Mouse (Mus musculus) forebrain, embryonic 15.5 days (tissue): ENCODE data around the gene Cttn. TPM values are rescaled to one million over a fixed set of nuclear protein-coding genes. Genes with fewer than 3 reads are reported as not detected.

Experiments
- ATAC-seq: fragments of 200-750 bp; cut with Nextera tagmentation; replicated peaks from 2 replicates; pipeline ENCODE4 v1.8.0; 2017; ENCODE audit warnings: mild to moderate bottlenecking, moderate TSS enrichment, moderate library complexity
- H3K27ac ChIP-seq: fragments of 300-500 bp; sonication (generic); replicated peaks from 2 replicates; pipeline ENCODE4 v1.5.1; 2015; ENCODE audit warnings: mild to moderate bottlenecking, inconsistent platforms
- H3K27me3 ChIP-seq: fragments of 300-500 bp; sonication (generic); 2 replicates; pipeline ENCODE4 v1.6.1; 2015; ENCODE audit warnings: inconsistent platforms
- H3K36me3 ChIP-seq: fragments of 300-500 bp; sonication (generic); 2 replicates; pipeline ENCODE4 v1.6.1; 2015; ENCODE audit warnings: mild to moderate bottlenecking, inconsistent platforms
- H3K4me1 ChIP-seq: fragments of 300-500 bp; sonication (generic); 2 replicates; pipeline ENCODE4 v1.6.1; 2015; ENCODE audit warnings: inconsistent platforms
- H3K4me2 ChIP-seq: fragments of 300-500 bp; sonication (generic); replicated peaks from 2 replicates; pipeline ENCODE4 v1.6.1; 2015; ENCODE audit warnings: mild to moderate bottlenecking, inconsistent platforms
- H3K4me3 ChIP-seq: fragments of 300-500 bp; sonication (generic); 2 replicates; pipeline ENCODE4 v1.5.1; 2015; ENCODE audit warnings: mild to moderate bottlenecking, inconsistent platforms
- H3K9ac ChIP-seq: fragments of 300-500 bp; sonication (generic); replicated peaks from 2 replicates; pipeline ENCODE4 v1.6.1; 2015; ENCODE audit warnings: mild to moderate bottlenecking, inconsistent platforms
- H3K9me3 ChIP-seq: fragments of 300-500 bp; sonication (generic); 2 replicates; pipeline ENCODE4 v1.6.1; 2016; ENCODE audit warnings: inconsistent platforms
- WGBS: fragments of 180-500 bp; shearing (Covaris S2); methylation state at CpG from one replicate; pipeline ENCODE4 v1.1.7; 2015; ENCODE audit warnings: mixed read lengths; 5-methylcytosine and 5-hydroxymethylcytosine counted together
- polyA plus RNA-seq: library from polyadenylated mRNA; unstranded; fragments of >200 nt; fragmentation: Nextera tagmentation; extraction: Ambion mirVana; gene quantifications from 2 replicates; pipeline ENCODE4 v1.2.1, GENCODE M21; 2015

Gene Cttn
- polyA plus RNA-seq, result 165 and 171 TPM in 2 replicates

- H3K9me3 ChIP-seq, result no peaks in the 10 kb centered on the region
- H3K27ac ChIP-seq, result peak within 1 kb of the TSS; percentile 79
- peak within 1 kb of the TSS; percentile 99 for H3K4me3 ChIP-seq
- peak within 1 kb of the TSS; percentile 90 for H3K4me2 ChIP-seq
- peaks cover 23% of the 10 kb centered on the region for H3K4me1 ChIP-seq
- no peaks in the 10 kb centered on the region for H3K27me3 ChIP-seq
- H3K9ac ChIP-seq, result peak within 1 kb of the TSS; percentile 100
- ATAC-seq, result peak; percentile 97
- H3K36me3 ChIP-seq, result no peaks in the 10 kb centered on the region
- WGBS, result under 1% methylated on average over 30 of the region's 30 CpGs
These were observed at the start of gene Cttn for GRCm38 (mm10) chr7:144470545-144471059. TSS of gene Cttn (minus strand) at chr7:144471009.

DNA sequence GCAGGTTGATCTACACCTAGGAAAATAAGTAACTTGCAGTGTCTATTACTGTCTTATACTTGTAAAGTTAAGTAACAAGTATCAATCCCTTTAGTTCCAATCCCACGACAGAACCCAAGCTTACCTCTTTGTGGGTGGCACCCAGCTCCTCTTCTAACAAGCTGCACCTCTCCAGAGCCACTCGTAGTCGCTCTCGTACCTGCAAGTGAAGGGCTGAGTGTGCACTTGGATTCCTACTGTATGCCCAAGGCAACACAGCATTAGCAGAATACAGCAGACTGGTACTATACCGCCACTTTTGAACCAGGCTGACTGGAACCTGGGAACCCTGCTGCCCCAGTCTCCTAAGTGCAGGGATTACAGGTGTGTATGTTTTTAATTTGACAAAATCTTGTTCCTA is 49.0 kb upstream of the Cttn start:
- Histone ChIP-seq H3K27ac (no peak overlapping the region), H3K27me3 (no peaks in the 10 kb centered on the region), H3K9me3 (no peaks in the 10 kb centered on the region), H3K36me3 (peaks cover 30% of the 10 kb centered on the region), H3K4me1 (no peaks in the 10 kb centered on the region), H3K4me3 (no peak overlapping the region), H3K9ac (no peak overlapping the region), H3K4me2 (no peak overlapping the region)
- WGBS, result 95% methylated on average over 5 of the region's 5 CpGs
- no peak for ATAC-seq

DNA sequence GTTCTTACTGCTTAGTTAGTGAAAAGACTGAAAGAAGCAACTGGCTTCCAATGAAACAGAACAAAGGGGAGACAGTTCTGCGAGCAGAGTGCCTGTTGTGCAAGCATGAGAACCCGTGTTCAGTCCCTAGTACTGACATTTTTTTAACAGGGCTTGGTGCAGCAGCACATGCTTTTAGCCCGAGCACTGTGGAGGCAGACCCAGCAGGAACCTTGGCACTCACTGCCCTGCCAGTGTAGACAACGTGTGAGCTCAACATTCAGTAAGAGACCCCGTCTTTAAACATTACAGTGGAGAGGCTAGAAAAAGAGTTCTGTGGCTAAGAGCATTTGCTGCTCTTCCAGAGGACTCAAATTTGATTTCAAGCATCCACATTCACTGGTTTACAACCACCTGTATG is 45.9 kb upstream of the Cttn start:
- peaks cover 56% of the 10 kb centered on the region for H3K36me3 ChIP-seq
- ATAC-seq, result no peak
- H3K27me3 ChIP-seq, result no peaks in the 10 kb centered on the region
- no peak overlapping the region for H3K9ac ChIP-seq
- 81% methylated on average over 5 of the region's 5 CpGs for WGBS
- H3K27ac ChIP-seq, result no peak overlapping the region
- no peaks in the 10 kb centered on the region for H3K9me3 ChIP-seq
- H3K4me3 ChIP-seq, result no peak overlapping the region
- H3K4me2 ChIP-seq, result no peak overlapping the region
- no peaks in the 10 kb centered on the region for H3K4me1 ChIP-seq

- no peak overlapping the region for H3K4me2 ChIP-seq
- H3K27me3 ChIP-seq, result no peaks in the 10 kb centered on the region
- no peak overlapping the region for H3K27ac ChIP-seq
- no peaks in the 10 kb centered on the region for H3K4me1 ChIP-seq
- H3K9me3 ChIP-seq, result no peaks in the 10 kb centered on the region
- H3K4me3 ChIP-seq, result no peak overlapping the region
- no peak for ATAC-seq
- H3K36me3 ChIP-seq, result peaks cover 89% of the 10 kb centered on the region
- WGBS, result 93% methylated on average over 4 of the region's 4 CpGs
- no peak overlapping the region for H3K9ac ChIP-seq
These were observed 38.3 kb upstream of the Cttn start for GRCm38 (mm10) chr7:144509090-144509489.

GRCm38 (mm10) chr7:144506807-144507206 is 36.0 kb upstream of the Cttn start:
- Histone ChIP-seq H3K36me3 (peaks cover 93% of the 10 kb centered on the region), H3K9ac (no peak overlapping the region), H3K27me3 (no peaks in the 10 kb centered on the region)

DNA sequence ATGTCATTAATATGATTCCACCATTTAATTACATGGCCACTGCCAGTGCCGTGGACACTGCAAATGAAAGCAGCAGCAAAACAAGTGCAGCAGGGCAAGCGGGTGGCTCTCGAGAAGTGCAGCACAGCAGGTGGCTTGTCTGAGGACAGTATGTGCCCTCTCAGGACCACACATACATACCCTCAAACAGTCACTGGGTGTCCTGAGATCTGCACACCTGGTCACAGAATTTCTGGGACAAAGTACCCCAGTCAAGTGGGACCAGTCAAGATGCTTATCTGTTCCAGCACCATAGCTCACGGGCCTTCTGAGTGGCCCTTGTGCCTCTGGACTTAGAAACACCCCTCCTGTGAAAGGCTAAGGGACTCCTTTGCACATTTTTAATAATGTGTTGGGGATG is 33.1 kb upstream of the Cttn start:
- Histone ChIP-seq H3K4me3 (no peak overlapping the region), H3K9ac (no peak overlapping the region), H3K27ac (no peak overlapping the region), H3K4me1 (no peaks in the 10 kb centered on the region), H3K4me2 (no peak overlapping the region), H3K9me3 (no peaks in the 10 kb centered on the region), H3K36me3 (peaks cover 91% of the 10 kb centered on the region), H3K27me3 (no peaks in the 10 kb centered on the region)
- no peak for ATAC-seq
- 91% methylated on average over 4 of the region's 4 CpGs for WGBS

More at GRCm38 (mm10) chr7:144506807-144507206, 36.0 kb upstream of the Cttn start:
- no peak for ATAC-seq
- H3K9me3 ChIP-seq, result no peaks in the 10 kb centered on the region
- no peak overlapping the region for H3K27ac ChIP-seq
- 96% methylated on average over 1 of the region's 1 CpGs for WGBS
- no peak overlapping the region for H3K4me3 ChIP-seq
- no peak overlapping the region for H3K4me2 ChIP-seq
- no peaks in the 10 kb centered on the region for H3K4me1 ChIP-seq

DNA sequence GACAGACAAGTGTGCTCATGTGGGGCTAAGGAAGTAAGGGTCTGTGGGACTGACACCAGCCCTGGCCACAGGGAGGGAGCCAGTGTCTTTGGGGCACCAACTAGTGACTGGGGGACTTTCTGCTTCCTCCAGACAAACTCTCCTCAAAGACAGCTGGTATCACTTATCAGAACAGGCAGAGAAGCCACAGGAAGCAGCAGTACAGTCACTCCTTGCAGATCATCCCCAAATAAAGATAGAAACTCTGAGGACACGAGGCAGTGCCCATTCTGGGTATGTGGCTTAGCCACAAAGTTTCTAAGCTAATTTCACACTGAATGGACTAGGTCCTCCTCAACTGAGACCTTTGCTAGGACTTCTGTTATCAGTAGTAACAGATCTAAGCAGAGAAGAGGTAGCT is 22.1 kb upstream of the Cttn start:
- H3K27me3 ChIP-seq, result no peaks in the 10 kb centered on the region

DNA sequence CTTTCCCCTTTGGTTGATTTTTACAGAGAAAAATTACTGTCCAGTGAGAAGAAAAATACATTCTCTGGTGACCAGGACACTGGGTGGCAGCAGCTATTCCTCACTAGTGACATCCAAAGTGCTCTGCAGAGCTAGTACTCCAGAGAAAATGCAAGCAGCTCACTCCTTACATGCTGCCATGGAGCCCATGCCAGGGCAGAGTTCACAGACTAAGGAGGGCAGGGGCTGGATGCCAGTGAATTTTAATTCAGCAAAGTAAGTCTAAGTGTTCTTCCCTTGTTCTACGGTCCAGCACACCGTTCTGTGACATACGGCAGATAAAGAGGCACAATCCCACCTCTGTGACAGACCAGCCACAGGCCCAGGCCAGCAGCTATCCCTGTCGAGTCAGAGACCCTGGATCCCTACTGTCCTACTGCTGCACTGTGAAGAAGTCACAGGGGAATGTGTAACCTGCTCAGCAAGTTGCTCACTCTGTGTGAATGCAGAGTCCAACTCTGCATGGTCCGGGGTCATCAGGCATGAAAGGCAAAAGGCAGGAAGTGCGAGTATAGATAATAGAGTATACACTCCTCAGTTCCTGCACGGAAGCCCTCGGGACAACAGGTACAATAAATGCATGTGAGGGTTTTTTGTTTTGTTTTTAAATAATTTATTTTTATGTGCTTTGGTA is 19.5 kb upstream of the Cttn start:
- Histone ChIP-seq H3K9me3 (no peaks in the 10 kb centered on the region), H3K36me3 (peaks cover 54% of the 10 kb centered on the region), H3K27me3 (no peaks in the 10 kb centered on the region), H3K9ac (no peak overlapping the region), H3K4me1 (no peaks in the 10 kb centered on the region), H3K4me3 (no peak overlapping the region), H3K4me2 (no peak overlapping the region), H3K27ac (no peak overlapping the region)
- ATAC-seq, result no peak
- 90% methylated on average over 8 of the region's 8 CpGs for WGBS

More for the DNA sequence above, 22.1 kb upstream of the Cttn start:
- H3K9ac ChIP-seq, result no peak overlapping the region
- no peak overlapping the region for H3K27ac ChIP-seq
- no peaks in the 10 kb centered on the region for H3K9me3 ChIP-seq
- H3K4me1 ChIP-seq, result no peaks in the 10 kb centered on the region
- WGBS, result 80% methylated on average over 1 of the region's 1 CpGs
- ATAC-seq, result no peak
- H3K4me2 ChIP-seq, result no peak overlapping the region
- H3K36me3 ChIP-seq, result peaks cover 64% of the 10 kb centered on the region
- no peak overlapping the region for H3K4me3 ChIP-seq

- Histone ChIP-seq H3K9me3 (no peaks in the 10 kb centered on the region), H3K9ac (no peak overlapping the region), H3K4me3 (no peak overlapping the region), H3K4me1 (no peaks in the 10 kb centered on the region), H3K27me3 (no peaks in the 10 kb centered on the region), H3K4me2 (no peak overlapping the region), H3K27ac (no peak overlapping the region), H3K36me3 (peaks cover 60% of the 10 kb centered on the region)
- ATAC-seq, result no peak
- 90% methylated on average over 6 of the region's 6 CpGs for WGBS
These were observed 18.4 kb upstream of the Cttn start for GRCm38 (mm10) chr7:144489067-144489774.

- no peak overlapping the region for H3K4me2 ChIP-seq
- no peaks in the 10 kb centered on the region for H3K27me3 ChIP-seq
- H3K9me3 ChIP-seq, result no peaks in the 10 kb centered on the region
- H3K9ac ChIP-seq, result no peak overlapping the region
- H3K4me3 ChIP-seq, result no peak overlapping the region
- no peaks in the 10 kb centered on the region for H3K4me1 ChIP-seq
- H3K27ac ChIP-seq, result no peak overlapping the region
- peaks cover 74% of the 10 kb centered on the region for H3K36me3 ChIP-seq
- ATAC-seq, result no peak
These were observed 9.5 kb upstream of the Cttn start for GRCm38 (mm10) chr7:144480314-144480713.

DNA sequence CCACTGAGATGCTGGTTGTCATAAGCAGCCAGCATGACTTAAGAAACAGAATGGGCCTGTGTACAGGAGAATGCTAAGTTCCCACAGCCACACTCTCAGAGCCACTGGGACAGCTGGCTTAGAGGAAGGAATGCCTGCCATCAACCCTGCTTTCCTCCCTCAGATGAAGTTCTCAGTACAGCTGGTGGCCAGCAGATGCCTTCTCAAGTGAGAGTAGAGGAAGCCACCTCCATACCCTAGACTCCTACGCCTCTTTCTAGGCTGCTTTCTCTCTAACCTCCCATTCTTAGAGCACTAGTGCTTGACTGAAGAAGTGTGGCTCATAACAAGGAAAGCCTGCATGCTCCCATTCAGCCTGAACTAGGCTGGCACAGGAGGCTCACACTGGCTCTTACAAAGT is 8.8 kb upstream of the Cttn start:
- H3K9me3 ChIP-seq, result no peaks in the 10 kb centered on the region
- H3K4me1 ChIP-seq, result no peaks in the 10 kb centered on the region
- H3K4me3 ChIP-seq, result no peak overlapping the region
- H3K27me3 ChIP-seq, result no peaks in the 10 kb centered on the region
- H3K4me2 ChIP-seq, result no peak overlapping the region
- H3K27ac ChIP-seq, result no peak overlapping the region
- no peak overlapping the region for H3K9ac ChIP-seq
- 97% methylated on average over 1 of the region's 1 CpGs for WGBS
- no peak for ATAC-seq
- peaks cover 69% of the 10 kb centered on the region for H3K36me3 ChIP-seq

- Histone ChIP-seq H3K4me2 (no peak overlapping the region), H3K27ac (no peak overlapping the region), H3K36me3 (peaks cover 35% of the 10 kb centered on the region), H3K27me3 (no peaks in the 10 kb centered on the region), H3K4me3 (no peak overlapping the region), H3K9me3 (no peaks in the 10 kb centered on the region), H3K9ac (no peak overlapping the region), H3K4me1 (0 out of 2 replicates have a peak, but pooled peaks cover 2% of the 10 kb centered on the region)
- WGBS, result 84% methylated on average over 3 of the region's 3 CpGs
- ATAC-seq, result no peak
These were observed 4.9 kb upstream of the Cttn start for GRCm38 (mm10) chr7:144475741-144476140.
